Mouse (Mus musculus): Measurements from ENCODE around the gene Yy1.

Gene Yy1

GRCm38 (mm10) chr12:108857109-108857508, 64.3 kb downstream of the Yy1 start:
- no peak for DNase-seq (ENCODE audit: low read depth, low spot score)

GRCm38 (mm10) chr12:108857589-108858184, 64.9 kb downstream of the Yy1 start:
- no peak for DNase-seq (ENCODE audit: low read depth, low spot score)

- no peak for DNase-seq (ENCODE audit: low read depth, low spot score)
Measured at GRCm38 (mm10) chr12:108858486-108858885, 65.7 kb downstream of the Yy1 start.

GRCm38 (mm10) chr12:108865007-108865494, 72.3 kb downstream of the Yy1 start:
- DNase-seq (ENCODE audit: low read depth, low spot score), result no peak

- DNase-seq (ENCODE audit: low read depth, low spot score), result peak; percentile 17
Measured at GRCm38 (mm10) chr12:108869575-108869974, 76.8 kb downstream of the Yy1 start.

Data from CD4-positive helper T cell, adult 2 months (primary cell).